Mouse (Mus musculus) MEL (cell line): ENCODE data around the gene Onecut3. TPM values are rescaled to one million over a fixed set of nuclear protein-coding genes. Genes with fewer than 3 reads are reported as not detected.

Experiments
- DNase-seq: peaks from one replicate; pipeline ENCODE4 v3.0.0; 2011; ENCODE audit warnings: low read depth, low spot score
- H3K27ac ChIP-seq: 2 replicates; pipeline ENCODE4 v1.5.1; 2012; ENCODE audit warnings: low read depth, mild to moderate bottlenecking, control low read depth, low read length, moderate library complexity; ENCODE audit not compliant: control insufficient read depth
- H3K27me3 ChIP-seq, 2 experiments: fragments of 150-350 bp in 1 of 2; sonication (generic) in 1 of 2; 2 replicates each; pipeline ENCODE4 v1.6.1; 2012; ENCODE audit warnings: low read length in 2 of 2, mild to moderate bottlenecking in 2 of 2, improper control_type of control experiment in 1 of 2, moderate library complexity in 1 of 2; ENCODE audit not compliant: insufficient read depth in 2 of 2, control insufficient read depth in 1 of 2
- H3K36me3 ChIP-seq, 2 experiments: 2 replicates each; pipeline ENCODE4 v1.6.1; 2012 to 2014; ENCODE audit warnings: low read length in 2 of 2, improper control_type of control experiment in 1 of 2, inconsistent platforms in 1 of 2, mild to moderate bottlenecking in 1 of 2; ENCODE audit not compliant: insufficient read depth in 2 of 2, control insufficient read depth in 1 of 2
- H3K4me1 ChIP-seq, 2 experiments: fragments of 150-350 bp in 1 of 2; sonication (generic) in 1 of 2; 2 replicates each; pipeline ENCODE4 v1.6.1; 2012; ENCODE audit warnings: low read length in 2 of 2, improper control_type of control experiment in 1 of 2, mild to moderate bottlenecking in 1 of 2; ENCODE audit not compliant: insufficient read depth in 2 of 2, control insufficient read depth in 1 of 2
- H3K4me3 ChIP-seq, 2 experiments: fragments of 150-350 bp in 1 of 2; sonication (generic) in 1 of 2; 2 replicates each; pipeline ENCODE4 v1.5.1; 2012; ENCODE audit warnings: low read depth in 2 of 2, low read length in 2 of 2, mild to moderate bottlenecking in 2 of 2, moderate library complexity in 2 of 2, control low read depth in 1 of 2, improper control_type of control experiment in 1 of 2; ENCODE audit not compliant: control insufficient read depth in 1 of 2, insufficient read depth in 1 of 2
- H3K79me2 ChIP-seq: 2 replicates; pipeline ENCODE4 v1.6.1; 2012; ENCODE audit warnings: mild to moderate bottlenecking, low read length, moderate library complexity; ENCODE audit not compliant: control insufficient read depth, poor library complexity, insufficient read depth
- H3K9ac ChIP-seq: 2 replicates; pipeline ENCODE4 v1.6.1; 2012; ENCODE audit warnings: low read depth, mild to moderate bottlenecking, control low read depth, low read length, moderate library complexity; ENCODE audit not compliant: control insufficient read depth, poor library complexity, severe bottlenecking
- H3K9me3 ChIP-seq: fragments of 150-350 bp; sonication (generic); replicated peaks from 2 replicates; pipeline ENCODE4 v1.6.1; 2012; ENCODE audit warnings: mild to moderate bottlenecking, low read length, improper control_type of control experiment, moderate library complexity; ENCODE audit not compliant: insufficient read depth
- E2F4 ChIP-seq: IDR thresholded peaks from 2 replicates; pipeline ENCODE4 v1.6.1; 2011; ENCODE audit warnings: low read depth, low read length, improper control_type of control experiment, borderline replicate concordance
- GATA1 ChIP-seq: IDR thresholded peaks from 2 replicates; pipeline ENCODE4 v1.6.1; 2011; ENCODE audit warnings: low read depth, low read length, improper control_type of control experiment
- HCFC1 ChIP-seq: IDR thresholded peaks from 2 replicates; pipeline ENCODE4 v1.6.1; 2012; ENCODE audit warnings: low read depth, mild to moderate bottlenecking, inconsistent platforms, low read length, improper control_type of control experiment, moderate library complexity
- JUND ChIP-seq: IDR thresholded peaks from 2 replicates; pipeline ENCODE4 v1.6.1; 2011; ENCODE audit warnings: low read depth, mild to moderate bottlenecking, improper control_type of control experiment, low read length
- MAX ChIP-seq: IDR thresholded peaks from 2 replicates; pipeline ENCODE4 v1.6.1; 2011; ENCODE audit warnings: low read length, improper control_type of control experiment
- MEF2A ChIP-seq: IDR thresholded peaks from 2 replicates; pipeline ENCODE4 v1.6.1; 2014; ENCODE audit warnings: low read depth, mild to moderate bottlenecking, inconsistent platforms, low read length, improper control_type of control experiment; ENCODE audit not compliant: poor library complexity, insufficient replicate concordance, severe bottlenecking; ENCODE audit errors: extremely low read depth
- MYC ChIP-seq: IDR thresholded peaks from 2 replicates; pipeline ENCODE4 v1.6.1; 2011; ENCODE audit warnings: low read depth, mild to moderate bottlenecking, low read length, improper control_type of control experiment, moderate library complexity
- NELFE ChIP-seq: IDR thresholded peaks from 2 replicates; pipeline ENCODE4 v1.6.1; 2011; ENCODE audit warnings: low read depth, low read length, improper control_type of control experiment
- POLR2A ChIP-seq, 2 experiments: IDR thresholded peaks; 2 replicates each; pipeline ENCODE4 v1.6.1; 2011 to 2012; ENCODE audit warnings: low read length in 2 of 2, mild to moderate bottlenecking in 2 of 2, control low read depth in 1 of 2, improper control_type of control experiment in 1 of 2, low read depth in 1 of 2, moderate library complexity in 1 of 2; ENCODE audit not compliant: control insufficient read depth in 1 of 2, insufficient read depth in 1 of 2, poor library complexity in 1 of 2
- POLR2AphosphoS2 ChIP-seq: IDR thresholded peaks from 2 replicates; pipeline ENCODE4 v1.6.1; 2011; ENCODE audit warnings: low read length, improper control_type of control experiment
- RAD21 ChIP-seq: IDR thresholded peaks from 2 replicates; pipeline ENCODE4 v1.6.1; 2011; ENCODE audit warnings: mild to moderate bottlenecking, low read depth, low read length, improper control_type of control experiment
- RCOR1 ChIP-seq: IDR thresholded peaks from 2 replicates; pipeline ENCODE4 v1.6.1; 2012; ENCODE audit warnings: low read depth, mild to moderate bottlenecking, inconsistent platforms, low read length, improper control_type of control experiment
- TAL1 ChIP-seq: IDR thresholded peaks from 2 replicates; pipeline ENCODE4 v1.6.1; 2012; ENCODE audit warnings: mild to moderate bottlenecking, inconsistent platforms, low read length, moderate library complexity, mixed read lengths
- ZNF384 ChIP-seq: IDR thresholded peaks from 2 replicates; pipeline ENCODE4 v1.6.1; 2012; ENCODE audit warnings: low read depth, mild to moderate bottlenecking, inconsistent platforms, low read length, improper control_type of control experiment
- polyA plus RNA-seq, 2 experiments: library from polyadenylated mRNA; stranded (reverse) in 1 of 2; unstranded in 1 of 2; fragments of >175 nt in 1 of 2; fragments of >200 nt in 1 of 2; gene quantifications; 2 replicates each; pipeline versions ENCODE4 v1.2.1 to v1.2.4; 2012; ENCODE audit warnings: low replicate concordance in 2 of 2, low read depth in 1 of 2; ENCODE audit not compliant: insufficient read length in 2 of 2, insufficient read depth in 1 of 2, missing spikeins in 1 of 2
- total RNA-seq: library from RNA; depleted of rRNA; stranded (reverse); fragments of 300-350 nt; gene quantifications from 2 replicates; pipeline ENCODE4 v1.2.3, GENCODE M21; 2012

Gene Onecut3
- total and polyA plus RNA-seq, 3 experiments = not detected

GRCm38 (mm10) chr10:80538710-80539394 lies 44.2 kb downstream of the Onecut3 start, which contains the start of gene Atp8b3 (continued):
- TF ChIP-seq MEF2A (no peak), NELFE (no peak), RCOR1 (no peak), E2F4 (no peak), POLR2AphosphoS2 (no peak), POLR2A (IDR thresholded peaks at IDR 0.05; ENCODE audit: control insufficient read depth in 1 of 2, insufficient read depth in 1 of 2, low read depth in 1 of 2, low read length in 2 of 2, poor library complexity in 1 of 2) (peak; percentile 22 to 36; a peak in 1 of 4 replicates)
- TF ChIP-seq, all 39 proteins: peak for 3

GRCm38 (mm10) chr10:80539493-80539892 lies 44.9 kb downstream of the Onecut3 start:
- no peak for TF ChIP-seq GATA1
- TF ChIP-seq HCFC1 = no peak
- 0 out of 2 replicates have a peak, but pooled peaks have one; percentile 32 for TF ChIP-seq ZNF384
- TF ChIP-seq, all 39 proteins: peak for 1
- H3K36me3 ChIP-seq = peaks cover 0 to 8% of the 10 kb centered on the region in 2 experiments; a peak in 3 of 4 replicates
- H3K9ac ChIP-seq = no peak overlapping the region
- no peaks in the 10 kb centered on the region for H3K9me3 ChIP-seq
- no peaks in the 10 kb centered on the region for H3K79me2 ChIP-seq
- no peak for DNase-seq
- H3K27me3 ChIP-seq = no peaks in the 10 kb centered on the region
- H3K27ac ChIP-seq = no peak overlapping the region
- no peak overlapping the region for H3K4me3 ChIP-seq
- peaks cover 7 to 29% of the 10 kb centered on the region in 2 experiments; a peak in 3 of 4 replicates for H3K4me1 ChIP-seq

- Histone ChIP-seq H3K9ac (no peak overlapping the region), H3K79me2 (no peaks in the 10 kb centered on the region), H3K27ac (no peak overlapping the region), H3K9me3 (no peaks in the 10 kb centered on the region), H3K27me3 (no peaks in the 10 kb centered on the region), H3K4me3 (no peak overlapping the region), H3K4me1 (peaks cover 0 to 10% of the 10 kb centered on the region in 2 experiments; a peak in 2 of 4 replicates), H3K36me3 (no peaks in the 10 kb centered on the region; a peak in 1 of 4 replicates)
- TF ChIP-seq MAX (no peak), MYC (no peak), HCFC1 (no peak), TAL1 (no peak), MEF2A (no peak), JUND (no peak), RAD21 (no peak)
- no peak for DNase-seq
Measured at GRCm38 (mm10) chr10:80543873-80544272, 49.2 kb downstream of the Onecut3 start.
